Mouse (Mus musculus): ENCODE measurements around the gene Adipor2. TPM values are rescaled to one million over a fixed set of nuclear protein-coding genes. Genes with fewer than 3 reads are reported as not detected.

The Adipor2 gene
- polyA plus RNA-seq, 1 experiment from 2014 or later: 43.3 TPM

- Histone ChIP-seq H3K4me1 (replicated peaks; ENCODE audit: insufficient read depth, low read length) (peaks cover 3% of the 10 kb centered on the region), H3K4me3 (replicated peaks; ENCODE audit: low read depth, low read length) (no peak overlapping the region), H3K27me3 (ENCODE audit: insufficient read depth, low read length) (no peaks in the 10 kb centered on the region), H3K9ac (ENCODE audit: low read depth, low read length) (no peak overlapping the region), H3K36me3 (ENCODE audit: insufficient read depth, low read length) (no peaks in the 10 kb centered on the region), H3K4me2 (ENCODE audit: low read length) (no peak overlapping the region; the same call in 1 of the 2 replicates), H3K27ac (no peak overlapping the region), H3K9me3 (replicated peaks; ENCODE audit: low read length) (no peaks in the 10 kb centered on the region)
- ATAC-seq (replicated peaks; ENCODE audit: low FRiP score, low read depth) (no peak), DNase-seq (ENCODE audit: low spot score) (no peak)
- WGBS: 62% methylated on average over 6 of the region's 6 CpGs
- TF ChIP-seq CTCF (IDR thresholded peaks at IDR 0.05; ENCODE audit: low read depth): no peak
Observed at GRCm38 (mm10) chr6:119416643-119417042, 861 bp downstream of the Adipor2 start.

- Histone ChIP-seq H3K4me2 (ENCODE audit: low read length) (no peak overlapping the region), H3K36me3 (ENCODE audit: insufficient read depth, low read length) (no peaks in the 10 kb centered on the region), H3K9ac (ENCODE audit: low read depth, low read length) (no peak overlapping the region), H3K4me3 (replicated peaks; ENCODE audit: low read depth, low read length) (no peak overlapping the region), H3K27ac (no peak overlapping the region), H3K4me1 (replicated peaks; ENCODE audit: insufficient read depth, low read length) (peaks cover 3% of the 10 kb centered on the region), H3K9me3 (replicated peaks; ENCODE audit: low read length) (no peaks in the 10 kb centered on the region), H3K27me3 (ENCODE audit: insufficient read depth, low read length) (no peaks in the 10 kb centered on the region)
- DNase-seq (ENCODE audit: low spot score): no peak
- WGBS: 80% methylated on average over 15 of the region's 15 CpGs
- TF ChIP-seq CTCF (IDR thresholded peaks at IDR 0.05; ENCODE audit: low read depth): no peak
- no peak for ATAC-seq (replicated peaks; ENCODE audit: low FRiP score, low read depth)
Observed at GRCm38 (mm10) chr6:119414262-119415043, 3.1 kb downstream of the Adipor2 start.

DNA sequence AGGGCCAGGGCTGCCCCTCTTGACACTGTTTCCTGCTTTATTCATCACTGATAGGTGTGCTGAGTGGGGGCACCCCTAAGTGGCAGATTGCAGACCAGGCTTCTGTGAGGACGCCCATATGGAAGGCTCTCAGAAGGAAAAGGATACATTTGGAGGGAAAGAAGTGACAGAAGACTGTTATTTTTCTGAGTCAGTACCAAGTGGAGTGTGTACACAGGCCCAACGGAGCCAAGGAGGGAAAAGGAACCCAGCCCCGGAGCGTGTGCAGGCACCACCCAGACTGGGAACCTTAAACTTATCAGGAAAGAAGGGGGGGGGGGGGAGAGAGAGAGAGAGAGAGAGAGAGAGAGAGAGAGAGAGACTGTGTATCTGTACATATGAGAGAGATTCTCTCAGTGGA is 4.9 kb downstream of the Adipor2 start:
- no peak overlapping the region for H3K27ac ChIP-seq
- H3K4me3 ChIP-seq (replicated peaks; ENCODE audit: low read depth, low read length): no peak overlapping the region
- no peak for DNase-seq (ENCODE audit: low spot score)
- H3K36me3 ChIP-seq (ENCODE audit: insufficient read depth, low read length): no peaks in the 10 kb centered on the region
- H3K27me3 ChIP-seq (ENCODE audit: insufficient read depth, low read length): no peaks in the 10 kb centered on the region
- 85% methylated on average over 4 of the region's 4 CpGs for WGBS
- no peak for ATAC-seq (replicated peaks; ENCODE audit: low FRiP score, low read depth)
- no peak overlapping the region for H3K9ac ChIP-seq (ENCODE audit: low read depth, low read length)
- no peaks in the 10 kb centered on the region for H3K9me3 ChIP-seq (replicated peaks; ENCODE audit: low read length)
- H3K4me2 ChIP-seq (ENCODE audit: low read length): no peak overlapping the region
- H3K4me1 ChIP-seq (replicated peaks; ENCODE audit: insufficient read depth, low read length): no peaks in the 10 kb centered on the region; the same call in 1 of the 2 replicates
- no peak for TF ChIP-seq CTCF (IDR thresholded peaks at IDR 0.05; ENCODE audit: low read depth)

DNA sequence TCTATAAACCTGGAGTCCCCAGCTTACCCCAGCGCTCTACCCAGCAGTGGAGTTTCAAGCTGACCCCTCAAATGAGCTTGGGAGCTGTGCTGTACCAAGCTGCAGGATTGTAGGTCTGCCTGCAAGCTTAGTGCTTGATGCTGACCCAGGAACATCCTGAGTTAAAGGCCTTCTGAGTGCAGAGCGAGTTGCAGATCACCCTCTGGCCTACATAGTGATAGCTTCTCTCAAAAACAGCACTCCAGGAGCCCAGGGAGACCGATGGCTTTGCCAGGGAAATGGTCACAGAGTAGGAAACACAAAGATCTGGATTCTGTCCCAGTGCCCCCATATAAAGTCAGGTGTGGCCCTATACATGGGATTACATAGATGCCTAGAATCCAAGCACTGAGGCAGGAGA is 6.0 kb downstream of the Adipor2 start:
- no peak for TF ChIP-seq CTCF (IDR thresholded peaks at IDR 0.05; ENCODE audit: low read depth)
- H3K9me3 ChIP-seq (replicated peaks; ENCODE audit: low read length): no peaks in the 10 kb centered on the region
- no peak overlapping the region for H3K9ac ChIP-seq (ENCODE audit: low read depth, low read length)
- DNase-seq (ENCODE audit: low spot score) (no peak), ATAC-seq (replicated peaks; ENCODE audit: low FRiP score, low read depth) (no peak)
- no peak overlapping the region for H3K4me2 ChIP-seq (ENCODE audit: low read length)
- H3K27ac ChIP-seq: no peak overlapping the region
- WGBS: 90% methylated on average over 3 of the region's 3 CpGs
- no peaks in the 10 kb centered on the region for H3K36me3 ChIP-seq (ENCODE audit: insufficient read depth, low read length)
- H3K4me3 ChIP-seq (replicated peaks; ENCODE audit: low read depth, low read length): no peak overlapping the region
- H3K27me3 ChIP-seq (ENCODE audit: insufficient read depth, low read length): no peaks in the 10 kb centered on the region
- H3K4me1 ChIP-seq (replicated peaks; ENCODE audit: insufficient read depth, low read length): no peaks in the 10 kb centered on the region

- H3K9me3 ChIP-seq (replicated peaks; ENCODE audit: low read length): no peaks in the 10 kb centered on the region
- no peaks in the 10 kb centered on the region for H3K36me3 ChIP-seq (ENCODE audit: insufficient read depth, low read length)
- WGBS: 50% methylated on average over 1 of the region's 1 CpGs
- H3K4me2 ChIP-seq (ENCODE audit: low read length): no peak overlapping the region
- H3K9ac ChIP-seq (ENCODE audit: low read depth, low read length): no peak overlapping the region
- H3K27ac ChIP-seq: no peak overlapping the region
- ATAC-seq (replicated peaks; ENCODE audit: low FRiP score, low read depth): no peak
- H3K27me3 ChIP-seq (ENCODE audit: insufficient read depth, low read length): no peaks in the 10 kb centered on the region
- no peaks in the 10 kb centered on the region for H3K4me1 ChIP-seq (replicated peaks; ENCODE audit: insufficient read depth, low read length)
- no peak overlapping the region for H3K4me3 ChIP-seq (replicated peaks; ENCODE audit: low read depth, low read length)
- no peak for DNase-seq (ENCODE audit: low spot score)
- no peak for TF ChIP-seq CTCF (IDR thresholded peaks at IDR 0.05; ENCODE audit: low read depth)
Observed at GRCm38 (mm10) chr6:119409766-119410165, 7.7 kb downstream of the Adipor2 start.

DNA sequence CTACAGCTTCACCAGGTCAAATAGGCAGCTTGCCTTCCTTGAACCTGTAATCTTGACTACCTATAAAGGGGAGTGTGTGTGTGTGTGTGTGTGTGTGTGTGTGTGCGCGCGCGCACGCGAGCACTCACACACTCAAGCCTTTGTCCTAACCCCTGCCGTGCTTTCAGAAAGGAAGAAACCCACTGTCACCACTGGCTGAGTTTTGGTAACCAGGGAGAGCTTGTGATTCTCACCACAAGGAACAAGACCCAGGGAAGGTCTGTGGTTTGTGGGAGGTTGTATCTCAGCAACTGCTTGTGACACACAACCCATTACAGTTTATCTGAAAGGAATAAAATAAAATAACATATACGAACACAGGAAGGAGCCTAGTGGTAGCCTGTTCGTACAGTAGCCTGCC is 8.9 kb downstream of the Adipor2 start:
- Histone ChIP-seq H3K9ac (ENCODE audit: low read depth, low read length) (no peak overlapping the region), H3K36me3 (ENCODE audit: insufficient read depth, low read length) (no peaks in the 10 kb centered on the region), H3K9me3 (replicated peaks; ENCODE audit: low read length) (no peaks in the 10 kb centered on the region), H3K4me3 (replicated peaks; ENCODE audit: low read depth, low read length) (no peak overlapping the region), H3K27ac (no peak overlapping the region), H3K27me3 (ENCODE audit: insufficient read depth, low read length) (no peaks in the 10 kb centered on the region), H3K4me2 (ENCODE audit: low read length) (no peak overlapping the region), H3K4me1 (replicated peaks; ENCODE audit: insufficient read depth, low read length) (no peaks in the 10 kb centered on the region)
- no peak for DNase-seq (ENCODE audit: low spot score)
- 80% methylated on average over 9 of the region's 9 CpGs for WGBS
- no peak for ATAC-seq (replicated peaks; ENCODE audit: low FRiP score, low read depth)
- TF ChIP-seq CTCF (IDR thresholded peaks at IDR 0.05; ENCODE audit: low read depth): no peak

All from kidney, postnatal 0 days (tissue).